Mouse (Mus musculus): ENCODE measurements around the gene Arpp19.

Arpp19 gene

DNA sequence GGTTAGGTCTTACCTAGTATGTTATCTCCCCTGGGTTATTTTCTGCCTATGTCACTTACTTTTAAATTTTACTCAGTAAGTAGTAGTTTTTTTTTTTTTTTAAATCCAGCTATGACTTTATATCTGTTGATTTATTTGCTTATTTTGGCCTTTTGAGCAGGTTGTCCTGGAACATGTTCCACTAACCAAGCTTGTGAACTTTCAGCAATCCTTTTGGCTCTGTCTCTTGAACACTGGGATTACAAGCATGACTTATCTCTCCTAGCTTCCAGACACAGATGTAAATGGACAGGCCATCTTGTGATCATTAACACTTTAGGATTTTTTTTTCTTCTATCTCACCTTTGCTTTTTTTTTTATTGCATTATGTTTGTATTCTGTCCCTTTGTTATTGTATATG lies 9.7 kb downstream of the Arpp19 start:
- H3K4me3 ChIP-seq (replicated peaks; ENCODE audit: low read length) = no peak overlapping the region
- peaks cover 16% of the 10 kb centered on the region; the same call in 1 of the 2 replicates for H3K4me1 ChIP-seq (replicated peaks; ENCODE audit: low read depth, low read length)
- H3K9me3 ChIP-seq (ENCODE audit: low read length) = no peaks in the 10 kb centered on the region
- no peaks in the 10 kb centered on the region for H3K27me3 ChIP-seq (ENCODE audit: insufficient read depth, low read length)
- TF ChIP-seq POU5F1 (IDR thresholded peaks at IDR 0.05; ENCODE audit: borderline replicate concordance, low read length) = no peak
- H3K36me3 ChIP-seq (ENCODE audit: insufficient read depth, low read length) = peaks cover 62% of the 10 kb centered on the region

DNA sequence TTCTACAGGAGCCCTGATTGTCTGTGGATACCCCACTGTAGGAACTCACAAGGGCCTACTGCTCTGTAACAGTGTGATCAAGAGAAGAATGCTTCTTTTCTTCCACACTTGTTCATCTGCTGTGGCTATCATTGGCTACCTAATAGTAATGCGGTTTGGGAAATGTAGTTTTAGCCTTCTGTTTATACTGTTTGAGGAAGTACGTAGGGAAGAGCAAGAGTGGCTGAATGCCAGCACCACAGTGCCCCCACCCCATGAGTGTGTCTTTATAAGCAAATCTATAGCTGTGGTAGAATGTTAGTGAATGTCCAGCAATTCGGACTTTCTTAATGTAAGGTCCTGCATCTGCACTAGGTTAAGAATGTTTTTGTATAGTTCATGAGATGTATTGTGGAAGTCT lies 11.7 kb downstream of the Arpp19 start:
- Histone ChIP-seq H3K36me3 (ENCODE audit: insufficient read depth, low read length) (peaks cover 53% of the 10 kb centered on the region), H3K9me3 (ENCODE audit: low read length) (no peaks in the 10 kb centered on the region), H3K27me3 (ENCODE audit: insufficient read depth, low read length) (no peaks in the 10 kb centered on the region), H3K4me1 (replicated peaks; ENCODE audit: low read depth, low read length) (0 out of 2 replicates have a peak, but pooled peaks cover 9% of the 10 kb centered on the region), H3K4me3 (replicated peaks; ENCODE audit: low read length) (no peak overlapping the region)
- TF ChIP-seq POU5F1 (IDR thresholded peaks at IDR 0.05; ENCODE audit: borderline replicate concordance, low read length) (no peak), NANOG (IDR thresholded peaks at IDR 0.05; ENCODE audit: borderline replicate concordance, low read length) (no peak), CTCF (conservative IDR thresholded peaks at IDR 0.05; ENCODE audit: low read length) (no peak)

DNA sequence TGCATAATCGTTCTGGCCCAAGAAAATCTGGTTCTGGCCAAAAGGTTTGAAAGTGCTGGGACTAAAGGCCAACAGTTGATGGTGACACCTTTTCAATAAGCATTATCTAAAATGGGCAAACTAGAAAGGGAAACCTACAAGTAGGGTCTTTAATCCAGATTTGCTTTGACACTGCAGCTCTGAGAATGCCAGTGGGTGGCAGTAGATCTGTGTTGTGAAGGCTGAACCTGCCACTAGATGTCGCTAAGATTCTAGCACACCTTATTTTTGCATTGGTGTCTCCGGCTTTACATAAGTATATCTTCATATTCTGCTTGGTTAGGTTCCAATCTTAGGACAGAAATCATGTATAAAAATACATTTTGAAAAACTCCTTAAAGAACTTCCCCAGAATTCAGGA lies 12.6 kb downstream of the Arpp19 start:
- H3K36me3 ChIP-seq (ENCODE audit: insufficient read depth, low read length) = peaks cover 60% of the 10 kb centered on the region
- H3K4me1 ChIP-seq (replicated peaks; ENCODE audit: low read depth, low read length) = 0 out of 2 replicates have a peak, but pooled peaks cover 5% of the 10 kb centered on the region
- H3K9me3 ChIP-seq (ENCODE audit: low read length) = no peaks in the 10 kb centered on the region
- no peaks in the 10 kb centered on the region for H3K27me3 ChIP-seq (ENCODE audit: insufficient read depth, low read length)
- TF ChIP-seq NANOG (IDR thresholded peaks at IDR 0.05; ENCODE audit: borderline replicate concordance, low read length) = no peak
- TF ChIP-seq CTCF (conservative IDR thresholded peaks at IDR 0.05; ENCODE audit: low read length) = peak; percentile 94
- no peak overlapping the region for H3K4me3 ChIP-seq (replicated peaks; ENCODE audit: low read length)

DNA sequence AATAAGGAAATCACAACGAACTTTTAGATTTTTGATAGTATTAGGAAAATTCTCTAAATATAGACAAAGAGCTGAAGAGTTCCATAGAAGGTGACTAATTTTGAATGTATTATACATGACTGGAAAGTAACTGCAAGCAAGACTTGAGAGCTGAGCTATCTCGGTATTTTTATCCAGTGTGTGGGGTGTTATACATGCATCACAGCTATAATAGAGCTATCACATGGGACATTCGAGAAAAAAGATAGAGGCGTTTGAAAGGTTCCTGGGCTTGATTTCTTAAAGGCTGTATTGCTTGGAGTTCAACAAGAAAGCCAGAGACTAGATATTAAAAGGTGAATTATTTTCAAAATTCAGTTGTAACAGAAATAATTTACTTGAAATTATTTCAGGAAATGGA lies 14.4 kb downstream of the Arpp19 start:
- no peaks in the 10 kb centered on the region for H3K27me3 ChIP-seq (ENCODE audit: insufficient read depth, low read length)
- H3K36me3 ChIP-seq (ENCODE audit: insufficient read depth, low read length) = peaks cover 57% of the 10 kb centered on the region
- H3K4me3 ChIP-seq (replicated peaks; ENCODE audit: low read length) = no peak overlapping the region
- H3K9me3 ChIP-seq (ENCODE audit: low read length) = no peaks in the 10 kb centered on the region
- TF ChIP-seq POU5F1 (IDR thresholded peaks at IDR 0.05; ENCODE audit: borderline replicate concordance, low read length) (no peak), NANOG (IDR thresholded peaks at IDR 0.05; ENCODE audit: borderline replicate concordance, low read length) (no peak), CTCF (conservative IDR thresholded peaks at IDR 0.05; ENCODE audit: low read length) (no peak)
- no peaks in the 10 kb centered on the region for H3K4me1 ChIP-seq (replicated peaks; ENCODE audit: low read depth, low read length)

DNA sequence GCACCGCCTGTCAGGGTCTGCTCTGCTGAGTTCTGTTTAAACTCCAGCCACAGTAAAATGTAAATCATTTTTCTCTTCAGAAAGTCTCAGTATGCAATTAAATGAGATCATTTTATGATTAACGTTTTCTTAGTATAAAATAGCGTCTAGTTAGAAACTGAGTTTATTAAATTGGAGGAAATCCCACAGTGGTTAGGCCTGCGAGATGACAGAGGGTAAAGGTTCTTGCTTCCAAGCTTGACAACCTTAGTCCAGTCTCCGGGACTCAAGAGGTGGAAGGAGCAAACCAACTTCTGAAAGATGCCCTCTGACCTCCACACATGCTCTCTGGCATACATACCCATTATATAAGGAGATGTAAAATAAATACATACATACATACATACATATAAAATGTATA lies 17.6 kb downstream of the Arpp19 start:
- H3K4me1 ChIP-seq (replicated peaks; ENCODE audit: low read depth, low read length) = no peaks in the 10 kb centered on the region
- H3K4me3 ChIP-seq (replicated peaks; ENCODE audit: low read length) = no peak overlapping the region
- no peaks in the 10 kb centered on the region for H3K9me3 ChIP-seq (ENCODE audit: low read length)
- H3K27me3 ChIP-seq (ENCODE audit: insufficient read depth, low read length) = no peaks in the 10 kb centered on the region
- H3K36me3 ChIP-seq (ENCODE audit: insufficient read depth, low read length) = peaks cover 70% of the 10 kb centered on the region
- no peak for TF ChIP-seq NANOG (IDR thresholded peaks at IDR 0.05; ENCODE audit: borderline replicate concordance, low read length)
- TF ChIP-seq POU5F1 (IDR thresholded peaks at IDR 0.05; ENCODE audit: borderline replicate concordance, low read length) = no peak
- TF ChIP-seq CTCF (conservative IDR thresholded peaks at IDR 0.05; ENCODE audit: low read length) = no peak

DNA sequence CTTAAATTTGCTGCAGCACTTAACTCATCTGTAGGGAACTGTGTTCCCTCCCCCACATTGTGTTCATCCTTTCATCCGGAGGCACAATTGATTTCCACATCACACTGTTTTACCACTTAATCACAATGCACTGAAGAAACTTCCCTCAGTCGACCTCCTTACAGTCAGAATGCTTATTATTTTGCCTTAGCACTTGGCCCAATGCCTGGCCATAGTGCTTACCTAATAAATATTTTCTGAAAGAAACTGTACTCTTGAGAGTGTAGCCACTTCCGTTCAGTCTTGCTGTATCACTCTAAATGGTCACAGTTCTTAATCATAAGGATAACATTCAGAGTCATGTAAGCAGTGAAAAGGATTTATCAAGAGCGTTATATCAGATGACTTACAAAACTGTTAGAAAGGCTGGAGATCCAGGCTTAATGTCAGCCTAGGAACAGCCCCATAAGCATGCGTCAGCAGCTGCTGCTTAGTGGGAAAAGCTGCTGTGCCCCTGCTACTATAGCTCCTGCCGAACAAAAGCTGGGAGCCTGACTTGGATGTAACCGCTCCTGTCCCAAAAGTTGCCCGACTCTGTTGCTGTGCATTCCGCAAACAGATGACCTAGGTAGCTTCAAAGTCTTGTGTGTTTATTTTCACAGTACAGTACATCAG lies 27.4 kb downstream of the Arpp19 start:
- H3K27me3 ChIP-seq (ENCODE audit: insufficient read depth, low read length) = 0 out of 2 replicates have a peak, but pooled peaks cover 2% of the 10 kb centered on the region
- H3K36me3 ChIP-seq (ENCODE audit: insufficient read depth, low read length) = peaks cover 7% of the 10 kb centered on the region
- no peak overlapping the region for H3K4me3 ChIP-seq (replicated peaks; ENCODE audit: low read length)
- peaks cover 1% of the 10 kb centered on the region for H3K4me1 ChIP-seq (replicated peaks; ENCODE audit: low read depth, low read length)
- H3K9me3 ChIP-seq (ENCODE audit: low read length) = no peaks in the 10 kb centered on the region
- TF ChIP-seq NANOG (IDR thresholded peaks at IDR 0.05; ENCODE audit: borderline replicate concordance, low read length) = no peak
- TF ChIP-seq CTCF (conservative IDR thresholded peaks at IDR 0.05; ENCODE audit: low read length) = no peak
- TF ChIP-seq POU5F1 (IDR thresholded peaks at IDR 0.05; ENCODE audit: borderline replicate concordance, low read length) = no peak

DNA sequence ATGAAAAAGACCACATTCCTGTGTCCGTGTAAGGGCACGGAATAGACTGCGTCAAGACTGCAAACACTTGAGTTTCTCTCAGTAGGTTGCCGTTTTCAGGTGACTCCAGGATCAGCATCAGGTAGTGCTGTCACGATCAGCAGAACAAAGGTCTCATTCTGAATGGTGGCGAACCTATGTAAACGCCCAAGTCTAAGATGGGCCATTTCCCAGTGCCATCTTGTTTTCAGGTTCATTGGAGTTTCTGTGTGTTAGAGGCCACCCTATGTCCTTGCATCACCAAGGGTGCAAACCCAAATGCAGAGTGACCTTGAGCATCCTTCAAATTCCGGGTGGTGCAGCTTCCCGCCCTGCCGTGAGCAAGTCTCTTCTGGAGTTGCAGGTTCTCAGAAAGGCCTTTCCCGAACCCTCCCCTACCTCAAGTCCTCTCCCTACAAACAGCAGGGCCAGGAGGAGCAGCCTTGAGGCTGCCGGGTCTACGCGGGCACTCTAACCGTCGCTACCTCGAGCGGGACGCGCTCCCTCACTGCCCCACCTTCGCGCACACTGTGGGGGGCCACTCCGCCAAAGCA lies 33.1 kb downstream of the Arpp19 start, which contains the start of gene Myo5a:
Gene Myo5a (plus strand): TSS at position 559 of the 572 bp plus-strand sequence.
- peaks cover 19% of the 10 kb centered on the region for H3K27me3 ChIP-seq (ENCODE audit: insufficient read depth, low read length)
- peaks cover 16% of the 10 kb centered on the region for H3K4me1 ChIP-seq (replicated peaks; ENCODE audit: low read depth, low read length)
- TF ChIP-seq CTCF (conservative IDR thresholded peaks at IDR 0.05; ENCODE audit: low read length) (no peak), POU5F1 (IDR thresholded peaks at IDR 0.05; ENCODE audit: borderline replicate concordance, low read length) (no peak), NANOG (IDR thresholded peaks at IDR 0.05; ENCODE audit: borderline replicate concordance, low read length) (peak; percentile 54)
- H3K36me3 ChIP-seq (ENCODE audit: insufficient read depth, low read length) = no peaks in the 10 kb centered on the region
- H3K4me3 ChIP-seq (replicated peaks; ENCODE audit: low read length) = peak within 1 kb of the TSS; percentile 91
- H3K9me3 ChIP-seq (ENCODE audit: low read length) = no peaks in the 10 kb centered on the region

DNA sequence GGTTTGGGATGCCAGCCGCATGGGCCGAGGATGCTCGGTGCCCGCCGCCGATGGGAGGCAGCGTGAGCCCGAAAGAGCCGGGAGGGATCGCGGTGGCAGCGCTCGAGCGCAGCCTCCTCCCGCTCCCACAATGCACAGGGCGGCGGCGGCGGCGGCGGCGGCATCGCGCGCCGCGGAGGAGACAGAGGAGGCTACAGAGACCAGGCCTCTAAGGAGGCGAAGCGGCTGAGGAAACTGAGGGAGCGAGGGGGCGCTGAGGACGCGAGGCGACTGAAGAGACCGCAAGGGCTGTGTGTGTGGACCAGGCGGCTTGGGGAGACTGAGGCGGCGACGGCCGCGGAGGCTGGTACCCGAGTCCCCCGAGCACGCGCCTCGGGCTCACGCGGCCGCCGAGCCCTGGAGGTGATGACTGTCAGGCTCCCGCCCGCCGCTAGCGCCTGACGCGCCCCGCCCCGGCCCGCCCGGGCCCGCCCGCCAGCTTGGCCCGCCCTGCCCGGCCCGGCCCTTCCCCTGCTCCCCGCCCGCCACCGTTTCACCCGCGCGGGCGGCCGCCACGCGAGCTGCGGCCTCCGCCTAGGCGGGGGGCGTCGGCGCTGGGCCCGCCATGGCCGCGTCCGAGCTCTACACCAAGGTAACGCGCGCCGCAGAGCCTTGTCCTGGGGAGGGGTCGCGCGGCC lies 33.8 kb downstream of the Arpp19 start:
- H3K4me1 ChIP-seq (replicated peaks; ENCODE audit: low read depth, low read length) = peaks cover 16% of the 10 kb centered on the region
- no peak for TF ChIP-seq CTCF (conservative IDR thresholded peaks at IDR 0.05; ENCODE audit: low read length)
- no peak for TF ChIP-seq POU5F1 (IDR thresholded peaks at IDR 0.05; ENCODE audit: borderline replicate concordance, low read length)
- no peak for TF ChIP-seq NANOG (IDR thresholded peaks at IDR 0.05; ENCODE audit: borderline replicate concordance, low read length)

More for the DNA sequence above, 33.8 kb downstream of the Arpp19 start:
- Histone ChIP-seq H3K4me3 (replicated peaks; ENCODE audit: low read length) (peak overlapping the region; percentile 91), H3K27me3 (ENCODE audit: insufficient read depth, low read length) (peaks cover 19% of the 10 kb centered on the region), H3K36me3 (ENCODE audit: insufficient read depth, low read length) (no peaks in the 10 kb centered on the region), H3K9me3 (ENCODE audit: low read length) (no peaks in the 10 kb centered on the region)
